Comparison of ENCODE assay signal across 8 mouse cellular contexts in genomic region chr5:135064382-135064766, GRCm38 (mm10). TPM values are rescaled to one million over a fixed set of nuclear protein-coding genes. Genes with fewer than 3 reads are reported as not detected.
A peak's percentile ranks its signal among the peaks of the same experiment; 100 is the strongest.
DNase-seq lines count a peak whose midpoint lies in the region; ATAC-seq and TF ChIP-seq lines count a peak whose summit lies in the region.

No protein-coding gene starts in this region.

- peak overlapping the region; percentile 73 for H3K27ac ChIP-seq in cerebellum, adult 2 months (ENCODE audit: insufficient read depth, low read length)
- H3K27ac ChIP-seq in spleen, adult 2 months (ENCODE audit: insufficient read depth, low read length), result peak overlapping the region; percentile 67
- H3K27ac ChIP-seq in limb, embryonic 12.5 days, result no peak overlapping the region
- H3K27ac ChIP-seq in olfactory bulb, adult 2 months (ENCODE audit: insufficient read depth, low read depth, low read length), result peak overlapping the region; percentile 61; the same call in 1 of the 2 replicates

- no peak for TF ChIP-seq POLR2A in cerebellum, adult 2 months (IDR thresholded peaks at IDR 0.05; ENCODE audit: borderline replicate concordance, insufficient read depth, low read length)
- no peak for TF ChIP-seq POLR2A in spleen, adult 2 months (IDR thresholded peaks at IDR 0.05; ENCODE audit: low read depth, low read length)
- TF ChIP-seq POLR2A in olfactory bulb, adult 2 months (IDR thresholded peaks at IDR 0.05; ENCODE audit: insufficient read depth, low read depth, low read length), result no peak

- peak overlapping the region; percentile 68 for H3K4me3 ChIP-seq in cerebellum, adult 2 months (replicated peaks; ENCODE audit: insufficient read depth, low read depth, low read length)
- H3K4me3 ChIP-seq in spleen, adult 2 months (ENCODE audit: extremely low read depth, insufficient read depth, insufficient read length), result peak overlapping the region; percentile 81
- H3K4me3 ChIP-seq in limb, embryonic 12.5 days (replicated peaks), result peak overlapping the region; percentile 92
- peak overlapping the region; percentile 70 for H3K4me3 ChIP-seq in olfactory bulb, adult 2 months (ENCODE audit: insufficient read depth, low read depth, low read length)

- WGBS in cerebellum, adult 2 months, result under 1% methylated on average over 40 of the region's 40 CpGs
- whole genome bisulfite sequencing in spleen, adult 2 months, result 1% methylated on average over 40 of the region's 40 CpGs
- under 1% methylated on average over 40 of the region's 40 CpGs for WGBS in limb, embryonic 12.5 days
- WGBS in olfactory bulb, adult 2 months, result under 1% methylated on average over 40 of the region's 40 CpGs

- no peak for DNase-seq in cerebellum, adult 2 months
- no peak for DNase-seq in cerebellum, adult 11 months
- DNase-seq in spleen, adult 2 months (ENCODE audit: low read depth in 1 of 2, low spot score in 2 of 2), result no peak
- DNase-seq in spleen, postnatal 36 days (ENCODE audit: low spot score in 2 of 2), result no peak
- DNase-seq in left cerebral cortex, adult 9 months (ENCODE audit: low spot score in 2 of 2), result no peak
- DNase-seq in gastrocnemius, postnatal 25 days, result no peak

- TF ChIP-seq CTCF in cerebellum, adult 2 months (IDR thresholded peaks at IDR 0.05; ENCODE audit: borderline replicate concordance, insufficient read depth, low read depth, low read length), result no peak
- no peak for TF ChIP-seq CTCF in spleen, adult 2 months (IDR thresholded peaks at IDR 0.05; ENCODE audit: extremely low read depth, insufficient read depth, insufficient read length, insufficient replicate concordance)
- TF ChIP-seq CTCF in olfactory bulb, adult 2 months (IDR thresholded peaks at IDR 0.05; ENCODE audit: insufficient read depth, low read depth, low read length), result no peak

- H3K4me1 ChIP-seq in cerebellum, adult 2 months (ENCODE audit: control insufficient read depth, insufficient read depth, low read length), result peaks cover 2% of the 10 kb centered on the region; the same call in 1 of the 2 replicates
- H3K4me1 ChIP-seq in spleen, adult 2 months (ENCODE audit: control insufficient read depth, insufficient read depth, insufficient read length), result no peaks in the 10 kb centered on the region; the same call in 1 of the 2 replicates
- peaks cover 17% of the 10 kb centered on the region for H3K4me1 ChIP-seq in limb, embryonic 12.5 days (replicated peaks)
- no peaks in the 10 kb centered on the region for H3K4me1 ChIP-seq in olfactory bulb, adult 2 months (ENCODE audit: control insufficient read depth, insufficient read depth, low read length)

- H3K9ac ChIP-seq in limb, embryonic 12.5 days (replicated peaks), result peak overlapping the region; percentile 90

- ATAC-seq in limb, embryonic 12.5 days (ENCODE audit: insufficient number of reproducible peaks, insufficient read depth, low FRiP score, low TSS enrichment, low read depth), result peak; percentile 66

- peak overlapping the region; percentile 93 for H3K4me2 ChIP-seq in limb, embryonic 12.5 days

- H3K36me3 ChIP-seq in spleen, adult 2 months (ENCODE audit: control insufficient read depth, insufficient read depth, low read length), result peaks cover 7% of the 10 kb centered on the region
- H3K36me3 ChIP-seq in limb, embryonic 12.5 days, result peaks cover 62% of the 10 kb centered on the region

- no peaks in the 10 kb centered on the region for H3K27me3 ChIP-seq in cerebellum, adult 2 months (ENCODE audit: control insufficient read depth, insufficient read depth, low read length)
- no peaks in the 10 kb centered on the region for H3K27me3 ChIP-seq in spleen, adult 2 months (ENCODE audit: control insufficient read depth, insufficient read depth, low read length)
- H3K27me3 ChIP-seq in limb, embryonic 12.5 days, result no peaks in the 10 kb centered on the region

- peaks cover 4% of the 10 kb centered on the region; the same call in 1 of the 2 replicates for H3K9me3 ChIP-seq in limb, embryonic 12.5 days

RNA-seq across cellular contexts. Expression of gene Dnajc30, which starts 0.4 kb away (rescaled TPM):
- polyA plus RNA-seq in cerebellum, adult 2 months (2012; rRNA removed), result 45.4 and 46.6 TPM in 2 replicates
- polyA plus RNA-seq in spleen, adult 2 months (2012; rRNA removed), result 15.5 and 23.5 TPM in 2 replicates
- 31.1 and 31.3 TPM in 2 replicates for polyA plus RNA-seq in limb, embryonic 12.5 days (2016; fragmentation: Nextera tagmentation; extraction: Ambion mirVana)
- not detected in 2 replicates for polyA plus RNA-seq in olfactory bulb, adult 2 months (2012; ENCODE audit: insufficient read depth, insufficient read length, low replicate concordance, missing spikeins)
- total RNA-seq in gastrocnemius, postnatal 25 days (2021), result 10 to 100 TPM; 22.0 to 25.2 TPM

RNA-seq across cellular contexts. Expression of gene Bud23, which starts 0.4 kb away (rescaled TPM):
- polyA plus RNA-seq in cerebellum, adult 2 months (2012; rRNA removed), result 69.2 and 72.8 TPM in 2 replicates
- polyA plus RNA-seq in spleen, adult 2 months (2012; rRNA removed), result 47.5 and 67.3 TPM in 2 replicates
- 150 and 151 TPM in 2 replicates for polyA plus RNA-seq in limb, embryonic 12.5 days (2016; fragmentation: Nextera tagmentation; extraction: Ambion mirVana)
- not detected in 2 replicates for polyA plus RNA-seq in olfactory bulb, adult 2 months (2012; ENCODE audit: insufficient read depth, insufficient read length, low replicate concordance, missing spikeins)
- total RNA-seq in gastrocnemius, postnatal 25 days (2021), result 10 to 100 TPM; 21.7 to 27.4 TPM

RNA-seq across cellular contexts. Expression of gene Vps37d, which starts 13.7 kb away (rescaled TPM):
- 17.7 and 19.8 TPM in 2 replicates for polyA plus RNA-seq in cerebellum, adult 2 months (2012; rRNA removed)
- polyA plus RNA-seq in spleen, adult 2 months (2012; rRNA removed), result 0.78 and 1.4 TPM in 2 replicates
- 22.8 and 25.2 TPM in 2 replicates for polyA plus RNA-seq in limb, embryonic 12.5 days (2016; fragmentation: Nextera tagmentation; extraction: Ambion mirVana)
- polyA plus RNA-seq in olfactory bulb, adult 2 months (2012; ENCODE audit: insufficient read depth, insufficient read length, low replicate concordance, missing spikeins), result not detected in 2 replicates
- total RNA-seq in gastrocnemius, postnatal 25 days (2021), result under 1 TPM in 1 of 2 experiments, not detected in 1; 0.41 TPM

RNA-seq across cellular contexts. Expression of gene Mlxipl, which starts 25.3 kb away (rescaled TPM):
- 2.0 TPM in 2 replicates for polyA plus RNA-seq in cerebellum, adult 2 months (2012; rRNA removed)
- 0.70 and 1.2 TPM in 2 replicates for polyA plus RNA-seq in spleen, adult 2 months (2012; rRNA removed)
- polyA plus RNA-seq in limb, embryonic 12.5 days (2016; fragmentation: Nextera tagmentation; extraction: Ambion mirVana), result 2.5 and 2.6 TPM in 2 replicates
- not detected in 2 replicates for polyA plus RNA-seq in olfactory bulb, adult 2 months (2012; ENCODE audit: insufficient read depth, insufficient read length, low replicate concordance, missing spikeins)
- 10 to 100 TPM; 72.1 to 80.3 TPM for total RNA-seq in gastrocnemius, postnatal 25 days (2021)

RNA-seq across cellular contexts. Expression of gene Stx1a, which starts 41.1 kb away (rescaled TPM):
- polyA plus RNA-seq in cerebellum, adult 2 months (2012; rRNA removed), result 12.1 and 12.4 TPM in 2 replicates
- 8.5 and 9.0 TPM in 2 replicates for polyA plus RNA-seq in spleen, adult 2 months (2012; rRNA removed)
- polyA plus RNA-seq in limb, embryonic 12.5 days (2016; fragmentation: Nextera tagmentation; extraction: Ambion mirVana), result 9.7 and 10.8 TPM in 2 replicates
- polyA plus RNA-seq in olfactory bulb, adult 2 months (2012; ENCODE audit: insufficient read depth, insufficient read length, low replicate concordance, missing spikeins), result not detected in 2 replicates
- 1 to 10 TPM in 1 of 2 experiments, under 1 TPM in 1; 0.69 to 1.5 TPM for total RNA-seq in gastrocnemius, postnatal 25 days (2021)
